Mouse (Mus musculus) CH12.LX (cell line): ENCODE results near the gene Hist2h2bb. TPM values are rescaled to one million over a fixed set of nuclear protein-coding genes. Genes with fewer than 3 reads are reported as not detected.

Experiments
- DNase-seq: peaks from one replicate; pipeline ENCODE4 v3.0.0-alpha.2; 2013; ENCODE audit errors: extremely low read depth
- H3K27ac ChIP-seq: 2 replicates; pipeline ENCODE4 v1.5.1; 2012; ENCODE audit warnings: low read depth, mild to moderate bottlenecking, control low read depth, moderate library complexity; ENCODE audit not compliant: insufficient read depth
- H3K27me3 ChIP-seq: replicated peaks from 2 replicates; pipeline ENCODE3; 2012; ENCODE audit warnings: inconsistent platforms
- H3K36me3 ChIP-seq, 2 experiments: replicated peaks in 1 of 2; 2 replicates each; pipeline versions ENCODE3 to v1.6.1; 2012; ENCODE audit warnings: inconsistent platforms in 1 of 2, low read length in 1 of 2, mild to moderate bottlenecking in 1 of 2, mixed read lengths in 1 of 2, moderate library complexity in 1 of 2; ENCODE audit not compliant: control insufficient read depth in 1 of 2, insufficient read depth in 1 of 2
- H3K4me1 ChIP-seq, 2 experiments: 2 replicates each; pipeline ENCODE4 v1.6.1; 2012; ENCODE audit warnings: inconsistent platforms in 1 of 2, moderate library complexity in 1 of 2; ENCODE audit not compliant: insufficient read depth in 2 of 2, control insufficient read depth in 1 of 2
- H3K4me2 ChIP-seq: 2 replicates; pipeline ENCODE4 v1.6.1; 2012; ENCODE audit warnings: low read depth, mild to moderate bottlenecking, control low read depth; ENCODE audit not compliant: poor library complexity, insufficient read depth, severe bottlenecking
- H3K4me3 ChIP-seq, 3 experiments: fragments of 150-350 bp in 1 of 3; sonication (generic) in 1 of 3; replicated peaks in 1 of 3; 2 replicates each; pipeline versions ENCODE3 to v1.5.1; 2011 to 2012; ENCODE audit warnings: low read depth in 2 of 3, low read length in 2 of 3, mild to moderate bottlenecking in 2 of 3, moderate library complexity in 2 of 3, control low read depth in 1 of 3, improper control_type of control experiment in 1 of 3, inconsistent platforms in 1 of 3, mixed read lengths in 1 of 3; ENCODE audit not compliant: poor library complexity in 1 of 3
- H3K79me2 ChIP-seq: replicated peaks from 2 replicates; pipeline ENCODE4 v1.6.1; 2012; ENCODE audit warnings: mild to moderate bottlenecking, moderate library complexity; ENCODE audit not compliant: control insufficient read depth, poor library complexity, insufficient read depth, severe bottlenecking; ENCODE audit errors: extremely low read depth
- H3K9ac ChIP-seq: 2 replicates; pipeline ENCODE4 v1.6.1; 2012; ENCODE audit warnings: low read depth, mild to moderate bottlenecking, control low read depth, moderate library complexity; ENCODE audit not compliant: insufficient read depth
- H3K9me3 ChIP-seq: replicated peaks from 2 replicates; pipeline ENCODE3; 2012; ENCODE audit warnings: low read length, inconsistent platforms, mixed read lengths
- BHLHE40 ChIP-seq: IDR thresholded peaks from 2 replicates; pipeline ENCODE4 v1.6.1; 2011; ENCODE audit warnings: mild to moderate bottlenecking, low read depth, low read length, improper control_type of control experiment
- CHD2 ChIP-seq: IDR thresholded peaks from 2 replicates; pipeline ENCODE4 v1.6.1; 2011; ENCODE audit warnings: low read length, improper control_type of control experiment
- E2F4 ChIP-seq: IDR thresholded peaks from 2 replicates; pipeline ENCODE4 v1.6.1; 2011; ENCODE audit warnings: low read depth, low read length, improper control_type of control experiment; ENCODE audit not compliant: insufficient replicate concordance
- ELF1 ChIP-seq: IDR thresholded peaks from 2 replicates; pipeline ENCODE4 v1.6.1; 2014; ENCODE audit warnings: low read depth, mild to moderate bottlenecking, inconsistent platforms, low read length, improper control_type of control experiment
- GABPA ChIP-seq: IDR thresholded peaks from 2 replicates; pipeline ENCODE4 v1.6.1; 2012; ENCODE audit warnings: low read depth, low read length, improper control_type of control experiment, inconsistent platforms; ENCODE audit not compliant: insufficient replicate concordance
- IRF4 ChIP-seq: IDR thresholded peaks from 2 replicates; pipeline ENCODE4 v1.6.1; 2014; ENCODE audit warnings: low read depth, mild to moderate bottlenecking, inconsistent platforms, low read length, improper control_type of control experiment
- JUND ChIP-seq: conservative IDR thresholded peaks from 2 replicates; pipeline ENCODE4 v1.6.1; 2011; ENCODE audit warnings: low read depth, low read length, improper control_type of control experiment
- KAT2A ChIP-seq: IDR thresholded peaks from 2 replicates; pipeline ENCODE4 v1.6.1; 2012; ENCODE audit warnings: low read length, improper control_type of control experiment, inconsistent platforms; ENCODE audit not compliant: insufficient replicate concordance
- MAFK ChIP-seq: IDR thresholded peaks from 2 replicates; pipeline ENCODE4 v1.6.1; 2011; ENCODE audit warnings: low read length, improper control_type of control experiment; ENCODE audit not compliant: insufficient replicate concordance
- MAX ChIP-seq: IDR thresholded peaks from 2 replicates; pipeline ENCODE4 v1.6.1; 2011; ENCODE audit warnings: low read length, improper control_type of control experiment
- MAZ ChIP-seq: IDR thresholded peaks from 2 replicates; pipeline ENCODE4 v1.6.1; 2012; ENCODE audit warnings: low read depth, mild to moderate bottlenecking, inconsistent platforms, low read length, improper control_type of control experiment, moderate library complexity
- PAX5 ChIP-seq: IDR thresholded peaks from 2 replicates; pipeline ENCODE4 v1.6.1; 2012; ENCODE audit warnings: low read length, inconsistent platforms, mixed read lengths
- POLR2A ChIP-seq: IDR thresholded peaks from 2 replicates; pipeline ENCODE4 v1.6.1; 2011; ENCODE audit warnings: low read depth, mild to moderate bottlenecking, improper control_type of control experiment, low read length
- RAD21 ChIP-seq: IDR thresholded peaks from 2 replicates; pipeline ENCODE4 v1.6.1; 2011; ENCODE audit warnings: low read depth, mild to moderate bottlenecking, low read length, improper control_type of control experiment, moderate library complexity
- RCOR1 ChIP-seq: conservative IDR thresholded peaks from 2 replicates; pipeline ENCODE4 v1.6.1; 2012; ENCODE audit warnings: low read depth, mild to moderate bottlenecking, inconsistent platforms, low read length, improper control_type of control experiment
- TCF12 ChIP-seq: IDR thresholded peaks from 2 replicates; pipeline ENCODE4 v1.6.1; 2014; ENCODE audit warnings: low read depth, mild to moderate bottlenecking, inconsistent platforms, low read length, improper control_type of control experiment
- ZC3H11A ChIP-seq: IDR thresholded peaks from 2 replicates; pipeline ENCODE4 v1.6.1; 2012; ENCODE audit warnings: low read depth, mild to moderate bottlenecking, inconsistent platforms, low read length, improper control_type of control experiment
- ZMIZ1 ChIP-seq: IDR thresholded peaks from 2 replicates; pipeline ENCODE4 v1.6.1; 2012; ENCODE audit warnings: low read depth, mild to moderate bottlenecking, inconsistent platforms, low read length, improper control_type of control experiment
- dilution Hi-C: fragments of 300-500 bp; cut with MboI; formaldehyde crosslinking; loops from 2 replicates; pipeline ENCODE4 v1.14.3; 2020; ENCODE audit warnings: low sequenced_read_pairs; ENCODE audit not compliant: extremely low pct_unique_long_range_greater_than_20kb, extremely low pct_ligation_motif_present
- in situ Hi-C: fragments of 300-500 bp; cut with MboI; formaldehyde crosslinking; loops from 3 replicates; pipeline ENCODE4 v1.14.3; 2019; ENCODE audit warnings: low sequenced_read_pairs, low pct_ligation_motif_present, low pct_unique_long_range_greater_than_20kb, mixed read lengths
- polyA plus RNA-seq: library from polyadenylated mRNA; unstranded; fragments of >175 nt; gene quantifications from 2 replicates; pipeline ENCODE4 v1.2.1, GENCODE M21; 2012; ENCODE audit warnings: low read depth; ENCODE audit not compliant: insufficient read length
- total RNA-seq, 2 experiments: library from RNA; depleted of rRNA; stranded (reverse); fragments of 300-350 nt in 1 of 2; fragments of >200 nt in 1 of 2; gene quantifications; 2 replicates each; pipeline ENCODE4 v1.2.3; 2012 to 2014

Gene Hist2h2bb
- total and polyA plus RNA-seq, 3 experiments, result 4.1 to 2,265 (median 51.9) TPM

GRCm38 (mm10) chr3:96222774-96223173, 46.8 kb upstream of the Hist2h2bb start:
- Histone ChIP-seq H3K27me3 (no peaks in the 10 kb centered on the region), H3K4me3 (peak overlapping the region; percentile 2 to 29 (median 23)), H3K79me2 (peaks cover 16% of the 10 kb centered on the region), H3K9me3 (no peaks in the 10 kb centered on the region), H3K27ac (peak overlapping the region; percentile 38; the same call in 1 of the 2 replicates), H3K4me1 (peaks cover 14 to 63% of the 10 kb centered on the region in 2 experiments), H3K36me3 (no peaks in the 10 kb centered on the region), H3K4me2 (peak overlapping the region; percentile 76), H3K9ac (peak overlapping the region; percentile 71)
- TF ChIP-seq E2F4 (no peak), ZMIZ1 (no peak), MAZ (no peak), POLR2A (no peak), TCF12 (no peak), IRF4 (no peak), RAD21 (no peak), MAX (no peak), MAFK (no peak), BHLHE40 (no peak), PAX5 (no peak), ZC3H11A (no peak), ELF1 (no peak)
- in situ Hi-C loops (loop anchor here (10.0 kb wide), 2 partner anchors 258 to 568 kb away; partner anchors contain the start of gene Mcl1), dilution Hi-C loops (no loop called here)
- DNase-seq, result no peak

DNA sequence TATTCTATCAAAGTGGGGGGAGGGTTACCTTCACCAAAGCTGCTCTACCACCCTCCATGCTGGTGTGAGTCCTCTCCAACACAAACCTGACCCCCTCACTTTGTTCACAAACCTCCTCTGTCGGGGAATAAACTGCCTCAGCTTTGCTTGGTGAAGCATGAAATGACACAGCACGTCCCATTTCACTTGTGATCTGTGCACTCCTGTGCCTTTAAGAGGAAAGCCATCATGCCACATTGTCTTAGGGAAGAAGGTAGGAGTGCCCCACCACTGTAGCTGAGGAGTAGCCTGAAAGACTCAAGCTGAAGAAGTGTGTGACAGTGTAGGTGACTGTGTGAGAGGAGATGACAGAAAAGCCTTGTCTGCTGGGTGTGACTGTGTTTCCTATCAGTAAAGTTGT, 44.1 kb upstream of the Hist2h2bb start:
- peaks cover 23 to 77% of the 10 kb centered on the region in 2 experiments for H3K4me1 ChIP-seq
- H3K27me3 ChIP-seq, result no peaks in the 10 kb centered on the region
- peaks cover 16% of the 10 kb centered on the region for H3K79me2 ChIP-seq
- peak overlapping the region in 1 of 3 experiments; percentile 17 for H3K4me3 ChIP-seq
- H3K9me3 ChIP-seq, result no peaks in the 10 kb centered on the region
- TF ChIP-seq KAT2A (no peak), MAFK (0 out of 2 replicates have a peak, but pooled peaks have one; percentile 50), GABPA (no peak), E2F4 (no peak), BHLHE40 (peak; percentile 34; the same call in 1 of the 2 replicates), JUND (no peak), RCOR1 (no peak), POLR2A (no peak), CHD2 (0 out of 2 replicates have a peak, but pooled peaks have one; percentile 29)
- H3K27ac ChIP-seq, result peak overlapping the region; percentile 64
- dilution Hi-C loops (no loop called here), in situ Hi-C loops (loop anchor here (10.0 kb wide), 2 partner anchors 261 to 571 kb away; partner anchors contain the start of gene Mcl1)
- DNase-seq, result peak; percentile 45
- no peaks in the 10 kb centered on the region for H3K36me3 ChIP-seq
- peak overlapping the region; percentile 72; the same call in 1 of the 2 replicates for H3K4me2 ChIP-seq
- peak overlapping the region; percentile 71 for H3K9ac ChIP-seq
